Mouse (Mus musculus) layer of hippocampus, adult 9-11 months (tissue): Measurements from ENCODE around the gene Nfe2.
"Not testable (repeated sequence)": the region's sequence is repeated elsewhere in the genome, so short reads cannot be mapped to it uniquely, and the experiment has no call there.

ENCODE experiments used
- DNase-seq: peaks from one replicate; pipeline ENCODE4 v3.0.0; 2022

Nfe2 gene

DNA sequence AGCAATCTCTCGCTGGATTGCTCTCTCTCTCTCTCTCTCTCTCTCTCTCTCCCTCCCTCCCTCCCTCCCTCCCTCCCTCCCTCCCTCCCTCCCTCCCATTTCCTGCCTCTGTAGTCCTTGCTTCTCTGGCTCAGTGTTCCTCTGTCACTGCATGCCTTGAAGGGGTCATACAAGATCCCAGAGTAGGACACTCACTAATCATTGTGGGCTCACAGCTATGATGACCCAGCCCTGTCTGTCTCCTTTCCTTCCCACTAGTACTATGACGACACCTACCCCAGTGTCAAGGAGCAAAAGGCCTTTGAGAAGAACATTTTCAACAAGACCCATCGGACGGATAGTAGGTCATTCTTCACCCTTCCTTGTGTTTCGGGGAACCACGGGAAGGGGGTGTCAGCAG lies 32.2 kb upstream of the Nfe2 start:
- DNase-seq = no peak

DNA sequence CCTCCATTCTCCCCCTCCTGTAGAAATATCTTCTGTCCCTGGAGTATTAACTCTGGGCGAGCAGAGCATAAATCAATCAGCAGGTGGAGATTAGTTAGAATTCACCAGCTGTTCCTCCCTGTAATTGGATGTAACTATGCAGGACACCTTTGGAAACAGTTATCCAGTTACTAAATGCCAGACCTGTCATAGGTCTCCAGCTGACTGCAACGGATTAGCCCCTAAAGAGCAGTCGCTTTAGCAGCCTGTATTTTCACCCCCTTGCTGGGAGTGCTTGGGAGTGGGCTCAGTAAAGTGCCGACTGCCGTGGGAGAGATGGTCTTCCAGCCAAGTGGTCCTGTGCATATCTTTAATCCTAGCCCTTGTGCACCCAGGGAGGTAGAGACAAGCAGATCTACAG lies 31.4 kb upstream of the Nfe2 start:
- no peak for DNase-seq

DNA sequence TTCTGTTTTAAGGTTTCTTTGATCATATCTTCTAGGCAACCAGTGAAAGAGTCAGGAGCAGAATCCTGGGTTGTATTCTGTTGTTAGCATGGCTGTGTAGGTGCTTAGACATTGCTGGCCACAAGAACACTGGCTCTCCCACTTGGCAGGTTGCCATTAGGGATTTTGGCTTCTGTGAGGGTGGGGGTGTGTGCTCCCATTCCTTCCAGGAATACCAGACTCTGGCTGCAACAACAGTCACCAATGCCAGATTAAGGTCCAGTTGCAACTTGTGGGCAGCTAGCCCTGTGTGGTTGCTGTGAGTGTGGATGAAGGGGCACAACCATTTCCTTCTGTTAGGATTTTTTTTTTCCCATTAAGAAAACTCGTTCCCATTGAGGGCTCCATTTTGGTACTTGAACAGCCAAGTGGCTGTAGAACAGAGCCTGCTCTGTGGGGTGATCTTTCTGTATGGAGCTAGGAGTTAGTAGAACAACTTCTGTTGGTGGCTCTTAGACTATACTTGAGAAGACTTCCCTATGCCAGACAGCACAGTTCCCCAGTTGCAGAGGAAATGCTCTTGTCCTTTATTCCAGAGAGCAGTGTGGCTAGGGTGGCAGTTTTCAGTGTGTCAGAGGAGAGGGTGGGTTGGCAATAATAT lies 27.7 kb upstream of the Nfe2 start:
- no peak for DNase-seq

DNA sequence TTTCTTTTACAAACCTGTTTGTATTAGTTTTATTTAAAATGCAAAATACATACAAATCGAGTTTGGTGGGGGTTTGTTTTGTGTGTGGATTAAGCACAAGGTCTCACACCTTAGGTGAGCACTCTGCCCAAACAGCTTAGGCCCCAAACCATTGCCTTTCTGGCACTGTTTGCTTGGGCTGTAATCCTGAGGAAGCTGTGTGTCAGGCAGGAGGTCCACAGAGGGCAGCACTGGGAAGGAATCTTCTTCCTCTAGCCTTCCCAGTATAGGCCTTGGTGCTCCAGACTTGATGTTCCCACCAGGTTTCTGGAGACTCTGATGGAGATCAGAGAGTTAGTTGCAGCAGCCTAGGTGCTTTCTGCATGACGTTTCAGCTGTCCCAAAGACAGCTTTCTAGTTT lies 26.4 kb upstream of the Nfe2 start:
- DNase-seq = no peak

DNA sequence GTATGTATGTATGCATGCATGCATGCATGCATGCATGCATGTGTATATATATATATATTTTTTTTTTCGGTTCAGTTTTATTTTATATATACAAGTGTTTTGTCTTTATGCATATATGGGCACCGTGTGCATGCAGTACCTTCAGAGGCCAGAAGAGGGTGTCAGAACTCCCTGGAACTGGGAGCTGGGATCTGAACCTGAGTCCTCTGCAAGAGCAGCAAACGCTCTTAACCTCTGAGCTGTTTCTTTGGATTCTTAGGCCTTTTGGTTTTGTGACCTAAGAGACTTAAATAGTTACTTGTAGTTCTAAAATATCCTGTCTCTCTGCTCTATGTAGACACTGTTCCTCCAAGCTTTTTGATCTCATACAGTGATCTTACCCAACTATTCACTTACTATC lies 25.9 kb upstream of the Nfe2 start:
- no peak for DNase-seq

DNA sequence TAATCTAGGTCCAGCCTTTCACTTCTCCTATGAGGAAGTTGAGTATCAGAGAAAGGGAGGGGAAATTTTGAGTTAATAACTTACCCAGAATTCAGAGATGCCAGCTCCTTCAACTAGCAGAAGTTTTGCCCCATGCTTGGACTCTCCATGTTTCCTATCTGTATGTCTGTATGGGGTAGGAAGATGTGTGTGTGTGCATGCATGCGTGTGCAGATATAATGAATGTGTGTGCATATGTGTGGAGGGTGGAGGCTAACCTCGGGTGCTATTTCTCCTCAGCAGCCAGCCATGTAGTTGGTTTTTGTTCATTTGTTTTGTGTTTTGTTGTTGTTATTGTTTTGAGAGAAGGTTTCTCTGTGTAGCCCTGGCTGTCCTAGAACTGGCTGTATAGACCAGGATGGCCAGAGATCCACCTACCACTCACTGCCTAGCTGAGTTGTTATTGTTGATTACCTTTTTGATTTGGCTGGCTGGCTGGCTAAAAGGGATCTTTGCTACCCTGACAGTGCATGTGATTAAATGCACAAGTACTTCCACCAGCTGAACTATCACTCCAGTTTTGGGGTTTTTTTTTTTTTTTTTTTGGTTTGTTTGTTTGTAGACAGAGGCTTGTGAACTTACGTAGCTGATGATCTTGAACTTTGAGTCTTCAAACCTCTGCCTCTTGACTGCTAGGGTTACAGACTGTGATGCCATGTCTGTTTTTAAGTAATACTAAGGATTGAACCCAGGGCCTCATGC lies 23.4 kb upstream of the Nfe2 start:
- DNase-seq = no peak

DNA sequence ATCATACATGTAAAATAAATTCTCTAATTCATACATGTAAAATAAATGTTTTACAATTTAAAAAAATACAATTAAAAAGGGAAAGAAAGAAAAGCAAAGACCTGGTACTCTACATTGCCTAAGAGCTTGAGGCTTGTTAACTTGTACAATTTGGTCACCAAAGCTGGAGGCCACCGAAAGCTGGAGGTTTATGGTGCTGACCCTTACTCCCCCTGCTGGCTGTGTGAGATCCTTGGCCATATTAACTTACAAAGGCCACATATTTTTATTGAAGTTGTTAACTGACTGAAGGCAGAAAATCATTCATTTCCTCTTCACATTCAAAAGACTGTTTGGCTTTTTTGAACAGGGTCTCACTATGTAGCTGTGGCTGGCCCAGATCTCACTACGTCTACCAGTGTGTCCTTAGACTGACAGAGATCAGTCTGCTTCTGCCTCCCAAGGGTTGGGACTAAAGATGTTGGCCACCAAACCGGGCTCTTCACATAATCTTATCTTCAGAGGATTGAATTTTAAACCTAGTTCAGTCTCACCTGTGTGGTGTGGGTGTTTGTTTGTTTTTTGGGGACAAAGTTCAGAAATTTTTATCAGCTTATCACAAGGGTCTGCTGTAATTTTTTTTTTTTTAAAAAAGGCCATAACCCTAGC lies 22.7 kb upstream of the Nfe2 start:
- no peak for DNase-seq

DNA sequence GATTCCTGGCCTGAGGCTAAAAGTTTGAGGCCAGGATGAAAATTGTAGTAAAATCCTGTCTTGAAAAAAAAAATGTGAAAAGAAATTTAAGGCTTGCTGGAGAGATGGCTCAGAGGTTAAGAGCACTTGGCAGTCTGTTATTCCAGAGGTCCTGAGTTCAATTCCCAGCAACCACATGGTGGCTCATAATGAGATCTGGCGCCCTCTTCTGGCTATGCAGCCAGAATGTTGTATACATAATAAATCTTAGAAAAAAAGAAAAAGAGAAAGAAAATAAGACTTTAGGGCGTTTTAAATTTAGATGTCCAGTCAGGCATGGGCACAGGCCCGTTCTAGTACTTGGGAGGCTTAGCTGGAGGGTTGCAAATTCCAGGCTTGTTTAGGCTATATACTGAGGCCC lies 21.5 kb upstream of the Nfe2 start:
- DNase-seq = no peak

DNA sequence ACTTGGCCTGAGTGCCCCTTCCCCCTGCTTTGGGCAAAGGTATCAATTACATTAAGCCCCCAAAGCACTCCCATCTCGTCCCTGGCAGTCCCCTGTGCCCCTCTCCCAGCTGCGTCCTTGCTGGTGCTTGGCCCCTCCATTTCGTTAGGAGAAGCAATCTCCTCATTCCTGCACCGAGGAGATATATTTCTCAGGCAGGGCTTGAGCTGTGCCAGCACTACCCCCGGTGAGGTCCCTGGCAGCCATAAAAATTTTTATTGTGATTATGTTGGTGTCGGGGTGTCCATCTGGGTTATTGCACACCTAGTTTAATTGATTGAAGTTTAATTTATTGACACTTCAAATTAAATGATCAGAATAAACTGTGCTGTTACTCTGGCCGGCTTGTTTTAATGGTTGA lies 19.7 kb upstream of the Nfe2 start:
- DNase-seq = no peak

DNA sequence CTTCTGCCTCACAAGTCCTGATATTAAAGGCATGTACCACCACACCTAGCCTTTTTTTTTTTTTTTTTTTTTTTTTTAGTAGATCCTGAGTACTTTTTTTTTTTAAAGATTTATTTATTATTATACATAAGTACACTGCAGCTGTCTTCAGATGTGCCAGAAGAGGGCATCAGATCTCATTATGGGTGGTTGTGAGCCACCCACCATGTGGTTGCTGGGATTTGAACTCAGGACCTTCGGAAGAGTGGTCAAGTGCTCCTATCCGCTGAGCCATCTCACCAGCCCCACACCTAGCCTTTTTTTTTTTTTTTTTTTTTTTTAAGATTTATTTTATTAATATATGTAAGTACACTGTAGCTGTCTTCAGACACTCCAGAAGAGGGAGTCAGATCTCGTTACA lies 17.7 kb upstream of the Nfe2 start:
- not testable (repeated sequence) for DNase-seq

DNA sequence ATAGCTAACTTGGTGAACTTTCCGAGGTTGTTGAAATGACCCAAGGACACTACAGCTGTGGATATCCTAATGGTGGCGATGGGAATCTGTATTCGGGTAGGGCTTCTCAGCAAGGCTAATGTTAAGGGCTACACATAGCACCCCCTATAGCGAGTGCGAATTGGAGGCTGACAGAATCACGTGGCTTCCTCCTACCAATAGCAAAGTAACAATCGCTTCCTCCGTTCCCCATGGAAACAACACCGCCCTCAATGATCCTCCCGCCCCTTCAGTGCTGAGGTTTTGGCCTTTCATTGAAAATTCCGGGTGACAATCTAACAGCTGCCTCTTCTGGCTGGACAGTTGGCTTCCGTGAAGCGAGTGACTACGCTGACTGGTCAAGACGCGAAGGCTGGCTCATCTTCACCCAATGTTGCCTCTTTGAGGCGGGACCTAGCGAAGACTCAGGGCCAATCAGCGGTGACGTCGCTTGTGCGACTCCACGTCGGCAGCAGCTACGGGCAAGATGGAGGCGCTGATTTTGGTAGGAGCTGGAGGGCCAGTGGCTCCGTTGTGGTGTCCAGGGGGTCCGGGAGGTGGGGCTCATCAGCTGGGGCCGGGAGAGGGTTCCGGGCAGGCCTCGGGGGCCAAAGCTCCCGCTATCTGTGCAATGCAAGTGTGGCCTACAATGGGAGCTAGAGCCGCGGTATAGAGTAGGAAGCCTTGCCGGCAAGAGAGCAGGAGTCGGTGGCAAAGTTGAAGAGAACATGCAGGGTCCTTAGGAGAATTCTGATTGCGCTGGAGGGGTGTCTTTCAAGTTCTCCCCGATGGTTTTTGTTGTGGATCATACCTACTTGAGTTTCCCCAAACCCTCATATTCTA lies 14.4 kb upstream of the Nfe2 start, which contains the start of gene Copz1:
TSS of gene Copz1 (plus strand) at position 296 of the 861 bp plus-strand sequence.
- peak; percentile 99 for DNase-seq

DNA sequence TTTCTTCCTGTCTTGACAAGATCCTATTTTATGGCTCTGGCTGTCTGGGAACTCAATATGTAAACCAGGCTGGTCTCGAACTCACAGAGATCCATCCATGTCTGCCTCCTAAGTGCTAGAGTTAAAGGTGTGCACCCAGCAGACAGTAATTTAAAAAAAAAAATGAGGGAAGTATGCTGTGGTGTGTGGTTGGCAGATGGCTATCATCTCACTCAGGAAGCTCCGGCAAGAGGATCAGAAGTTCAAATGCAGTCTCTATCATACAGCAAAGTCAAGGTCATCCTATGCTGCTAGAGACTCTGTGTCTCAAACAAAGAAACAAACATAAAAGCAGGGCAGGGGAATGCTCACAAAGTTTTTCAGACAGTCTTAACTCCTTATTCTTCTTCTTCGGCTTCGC lies 10.7 kb upstream of the Nfe2 start:
- no peak for DNase-seq

DNA sequence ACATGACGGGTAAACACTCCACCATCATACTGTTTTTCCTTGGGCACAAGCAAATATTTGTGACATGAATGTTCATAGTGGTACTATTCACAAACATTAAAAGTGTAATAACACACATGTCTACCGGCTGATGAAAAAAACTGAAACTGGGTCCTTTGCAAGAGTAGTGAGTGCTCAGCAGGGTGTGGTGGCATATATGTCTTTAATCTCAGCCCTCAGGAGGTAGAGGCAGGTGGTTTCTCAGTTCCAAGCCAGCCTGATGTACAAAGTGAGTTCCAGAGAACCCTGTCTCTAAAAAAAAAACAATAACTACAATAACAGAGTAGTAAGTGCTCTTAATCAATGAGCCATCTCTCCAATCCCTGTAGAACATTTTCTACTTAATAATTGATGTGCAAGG lies 6.6 kb upstream of the Nfe2 start:
- DNase-seq = no peak

DNA sequence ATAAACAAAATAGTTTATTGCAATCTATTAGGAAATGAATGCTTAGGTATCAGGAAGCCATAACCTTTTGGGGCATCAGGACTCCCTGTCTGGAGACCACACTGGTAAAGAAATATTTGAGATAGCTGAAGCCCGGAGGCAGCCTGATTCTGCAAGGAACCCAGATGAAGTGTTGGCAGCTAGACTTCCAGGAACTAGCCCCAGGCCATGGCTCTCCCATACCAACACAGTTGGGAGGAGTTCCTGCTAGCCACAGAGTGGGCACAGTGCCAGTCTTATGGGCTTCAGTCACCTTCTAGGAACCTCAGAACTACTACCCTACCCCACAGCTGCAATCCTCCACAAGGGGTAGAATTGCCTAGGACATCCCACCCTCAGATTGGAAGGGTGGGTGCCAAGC lies 1.8 kb upstream of the Nfe2 start:
- no peak for DNase-seq

DNA sequence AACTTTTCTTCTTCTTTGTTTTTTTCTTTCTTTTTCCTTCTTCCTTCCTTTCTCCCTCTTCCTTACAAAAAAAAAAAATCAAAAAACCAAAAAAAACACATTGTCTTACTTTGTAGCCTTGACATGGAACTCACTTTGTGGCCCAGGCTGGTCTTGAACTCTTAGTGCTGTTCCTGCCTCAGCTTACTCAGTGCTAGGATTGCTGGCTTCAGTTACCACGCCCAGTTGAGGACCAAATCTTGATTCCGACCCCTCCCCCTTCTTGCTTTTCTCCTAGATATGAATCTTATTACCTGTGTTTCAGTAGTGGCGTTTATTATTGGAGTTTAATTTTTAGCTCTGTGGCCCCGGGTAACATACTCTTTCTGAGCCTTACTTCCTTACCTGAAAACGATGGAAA lies 959 bp upstream of the Nfe2 start:
- no peak for DNase-seq

DNA sequence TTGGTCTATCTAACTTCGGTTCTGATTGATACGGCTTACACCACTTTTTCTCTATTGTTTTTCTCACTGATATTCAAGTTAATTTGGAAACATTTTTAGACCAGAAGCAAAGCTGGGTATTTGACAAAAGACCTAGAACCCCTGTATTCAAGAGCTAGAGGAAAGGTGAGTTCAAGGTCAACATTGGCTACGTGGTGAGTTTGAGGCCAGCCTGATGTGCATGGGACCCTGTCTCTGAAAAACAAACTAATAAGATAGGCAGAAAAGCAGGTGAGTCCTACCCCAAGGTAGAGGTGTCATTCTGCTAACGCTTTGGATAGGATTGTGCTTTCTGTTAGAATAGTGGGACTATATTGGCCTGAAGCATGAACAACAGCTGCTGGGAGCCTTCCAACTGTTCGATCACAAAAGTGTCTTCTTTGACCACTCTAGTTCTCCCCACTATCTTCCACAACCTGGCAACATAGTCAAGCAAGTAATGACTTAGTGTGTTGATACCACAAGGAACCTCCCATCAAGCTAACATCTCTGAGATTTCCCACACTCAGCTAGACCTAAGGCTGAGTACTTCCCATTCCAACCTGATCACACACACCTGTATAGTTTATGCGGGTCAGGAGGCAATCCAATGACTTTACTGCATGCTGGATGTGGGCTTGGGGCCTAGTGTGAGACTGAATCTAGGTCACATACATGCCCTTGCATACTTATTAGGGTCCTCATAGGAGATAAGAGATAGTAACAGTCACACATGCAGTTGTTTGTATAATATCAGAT lies 1.8 kb downstream of the Nfe2 start:
- no peak for DNase-seq

DNA sequence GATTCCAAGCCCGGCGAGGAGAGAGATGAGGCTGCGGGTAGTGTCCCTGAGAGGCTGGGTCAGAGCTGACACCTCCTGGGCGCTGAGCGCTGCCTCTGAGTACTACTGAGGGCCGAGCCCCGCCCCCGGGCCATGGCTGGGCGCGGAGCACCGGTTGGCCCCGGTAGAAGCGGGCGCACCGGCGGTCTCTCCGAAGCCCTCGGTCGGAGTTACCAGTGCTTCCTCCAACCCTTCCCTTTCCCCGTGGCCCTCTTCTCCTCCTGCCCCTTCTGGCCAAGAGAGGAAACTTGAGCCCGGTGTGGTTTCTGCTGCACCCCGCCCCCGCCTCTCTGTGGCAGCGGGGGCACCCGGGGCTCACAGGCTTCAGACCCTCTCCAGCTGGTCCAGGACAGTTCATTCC lies 3.0 kb downstream of the Nfe2 start:
- DNase-seq = no peak

DNA sequence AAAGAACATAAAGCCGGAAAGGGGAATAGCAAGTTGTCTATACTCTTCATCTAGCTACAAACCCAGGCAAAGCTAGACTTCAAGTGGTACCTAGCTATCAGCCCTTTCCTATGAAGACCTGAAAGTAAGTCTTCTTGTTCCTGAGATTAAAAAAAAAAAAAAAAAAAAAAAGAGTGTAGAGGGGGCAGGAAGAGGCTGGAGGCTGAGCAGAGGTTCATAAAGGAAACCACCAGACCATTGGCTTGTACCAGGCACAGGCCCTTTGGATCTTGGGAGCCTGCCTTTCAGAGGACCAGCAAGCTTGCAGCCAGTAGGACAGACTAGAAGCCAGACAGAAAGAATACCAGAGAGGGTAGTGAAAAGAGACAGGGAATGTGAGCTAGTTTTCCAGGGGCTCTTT lies 4.9 kb downstream of the Nfe2 start:
- DNase-seq = no peak

DNA sequence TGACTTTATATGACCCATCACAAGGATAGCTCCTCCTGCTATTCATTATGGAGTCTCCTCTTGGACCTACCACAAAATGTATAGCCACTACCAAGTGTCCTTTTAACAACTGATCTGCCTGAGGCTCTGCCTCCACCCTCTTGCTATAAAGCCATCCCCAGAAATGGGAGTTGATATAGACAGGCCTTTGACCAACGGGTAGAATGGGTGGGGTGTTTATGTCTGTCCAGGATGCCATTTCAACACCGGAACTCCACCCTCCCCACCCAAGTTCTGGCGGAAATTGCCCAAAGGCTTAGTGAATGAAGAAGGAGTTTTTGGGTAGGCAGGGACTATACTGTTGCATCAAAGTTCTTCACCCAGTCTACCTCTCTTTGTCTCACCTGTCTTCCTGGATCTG lies 5.5 kb downstream of the Nfe2 start:
- DNase-seq = no peak

DNA sequence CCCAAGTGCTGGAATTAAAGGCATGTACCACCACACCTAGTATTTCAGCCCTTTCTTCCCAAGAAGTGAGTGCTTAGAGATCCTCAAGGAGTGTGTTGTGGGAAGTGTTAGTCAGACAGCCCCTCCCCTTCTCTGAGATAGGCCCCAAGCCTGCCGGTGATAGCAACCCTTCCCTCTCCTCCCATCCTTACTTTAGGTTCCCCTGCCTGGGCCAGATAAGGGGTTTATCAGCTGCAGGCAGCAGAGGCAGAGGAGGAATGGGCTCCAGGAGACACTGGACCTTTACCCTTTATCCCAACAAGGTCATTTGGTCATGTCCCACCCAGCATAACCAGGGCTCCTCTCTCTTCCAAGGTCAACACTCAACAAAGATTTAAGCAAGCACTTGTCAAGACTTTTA lies 6.6 kb downstream of the Nfe2 start:
- no peak for DNase-seq

DNA sequence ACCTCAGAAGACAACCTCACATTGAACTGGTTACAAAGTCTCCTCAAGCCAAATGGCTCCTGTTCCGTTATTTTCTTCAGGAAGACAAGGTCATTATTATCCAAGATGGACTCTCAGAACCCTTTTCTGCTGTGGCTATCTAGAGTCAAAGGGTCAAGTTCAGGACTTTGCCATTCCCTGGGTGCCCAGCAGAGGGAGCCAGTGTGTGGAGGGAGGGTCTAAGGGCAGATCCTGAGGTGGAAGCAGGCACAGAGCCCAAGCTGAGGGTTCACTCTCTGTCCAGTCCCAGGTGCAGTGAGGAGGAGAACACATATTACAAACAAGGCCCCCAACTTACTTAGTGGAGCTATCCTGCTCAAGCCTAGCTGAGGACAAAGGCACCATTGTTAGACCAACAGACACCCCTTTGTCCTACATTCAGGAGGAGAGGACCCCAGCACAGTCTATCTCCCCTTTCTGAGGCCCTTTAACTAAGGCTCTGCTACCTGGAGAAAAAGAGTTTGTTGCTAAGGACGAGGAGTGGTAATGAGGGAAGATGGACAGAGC lies 7.9 kb downstream of the Nfe2 start:
- peak; percentile 34 for DNase-seq

DNA sequence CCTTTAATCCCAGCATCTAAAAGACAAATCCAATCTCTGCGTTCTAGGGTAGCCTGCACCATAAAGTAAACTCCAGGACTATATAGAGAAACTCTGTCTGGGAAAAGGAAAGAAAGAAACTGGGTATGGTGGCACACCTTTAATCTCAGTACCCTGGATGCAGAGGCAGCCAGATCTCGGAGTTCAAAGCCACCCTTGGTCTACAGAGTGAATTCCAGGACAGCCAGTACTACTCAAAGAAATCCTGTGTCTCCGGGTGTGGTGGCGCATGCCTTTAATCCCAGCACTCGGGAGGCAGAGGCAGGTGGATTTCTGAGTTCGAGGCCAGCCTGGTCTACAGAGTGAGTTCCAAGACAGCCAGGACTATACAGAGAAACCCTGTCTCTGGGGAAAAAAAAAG lies 8.7 kb downstream of the Nfe2 start:
- DNase-seq = not testable (repeated sequence)
